16 mouse cellular contexts compared by ENCODE assay signal in the genomic region with DNA sequence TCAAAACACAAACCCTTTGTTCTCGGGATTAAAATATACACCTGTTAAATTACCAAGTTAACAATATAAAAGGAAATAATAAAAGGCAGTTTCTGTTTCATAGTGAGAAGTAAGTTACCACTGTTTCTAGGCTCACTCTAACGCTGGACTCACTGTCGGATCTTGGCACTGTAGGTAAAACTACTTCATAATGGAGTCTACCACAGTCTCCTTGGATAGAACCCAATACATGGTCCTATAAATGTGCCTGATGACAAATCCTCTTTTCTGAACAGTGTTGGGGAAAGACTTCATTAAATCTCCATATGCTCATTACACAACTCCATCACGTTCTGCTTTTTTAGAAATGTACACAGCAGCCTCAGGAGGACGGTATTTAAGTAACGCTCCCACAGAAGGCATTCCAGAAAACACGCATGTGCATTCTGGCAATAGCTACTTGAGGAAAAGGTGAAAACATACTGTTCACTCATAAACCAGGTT.
"Had no signal": no experiment of that assay in that cellular context is flagged by ENCODE, and none has a peak within 500 bp of the region (broad histone marks: within the 10 kb centered on the region; RNA-seq: fewer than 3 reads in every experiment).

No protein-coding gene starts in this region.

- ATAC-seq: hindbrain, embryonic 16.5 days; inflammation-experienced regulatory T-cells, adult 6 months; intestine, embryonic 15.5 days; intestine, postnatal 0 days; liver, embryonic 12.5 days had no signal

- DNase-seq: gastrocnemius, postnatal 14 days; gastrocnemius, postnatal 36 days; heart, adult 2 months; heart, postnatal 14 days; heart, postnatal 36 days; kidney, adult 18-20 months; kidney, adult 8-10 months; kidney, postnatal 10 days; kidney, postnatal 25 days; kidney, postnatal 4 days; left cerebral cortex, postnatal 4 days had no signal
